7 mouse cellular contexts compared by ENCODE assay signal in the genomic region with DNA sequence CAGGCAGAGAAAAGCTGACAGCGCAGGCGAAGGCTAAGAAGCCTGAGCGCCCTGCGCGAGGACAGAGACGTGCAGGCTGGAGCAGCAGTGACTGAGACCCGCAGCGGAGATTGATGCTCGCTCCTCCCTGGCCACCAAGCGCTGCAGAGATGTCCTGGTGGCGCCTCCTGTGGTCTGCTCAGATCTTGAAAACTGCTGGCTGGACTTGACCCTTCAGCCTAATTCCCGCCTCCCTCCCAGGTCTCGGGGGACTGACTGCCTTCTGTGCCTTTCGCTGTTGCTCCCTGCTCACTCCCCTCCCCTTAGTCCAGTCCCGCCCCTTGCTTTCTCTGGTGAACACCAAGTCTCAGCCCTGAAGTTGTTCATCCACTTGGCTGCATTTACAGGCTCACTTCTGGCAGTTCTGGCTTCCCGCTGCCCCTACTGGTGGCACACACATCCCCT. TPM values are rescaled to one million over a fixed set of nuclear protein-coding genes. Genes with fewer than 3 reads are reported as not detected.
DNase-seq lines count a peak whose midpoint lies in the region; ATAC-seq and TF ChIP-seq lines count a peak whose summit lies in the region.

Gene Sphkap (minus strand): TSS at position 180 of the 444 bp plus-strand sequence.

- H3K4me1 ChIP-seq in embryonic facial prominence, embryonic 11.5 days (ENCODE audit: control insufficient read depth, insufficient read depth, low read length), result no peaks in the 10 kb centered on the region
- no peaks in the 10 kb centered on the region for H3K4me1 ChIP-seq in kidney, embryonic 14.5 days (ENCODE audit: control insufficient read depth, insufficient read depth, low read length)
- H3K4me1 ChIP-seq in limb, embryonic 14.5 days (ENCODE audit: control insufficient read depth, insufficient read depth, low read length), result no peaks in the 10 kb centered on the region
- H3K4me1 ChIP-seq in neural tube, embryonic 13.5 days (replicated peaks), result peaks cover 13% of the 10 kb centered on the region

- no peaks in the 10 kb centered on the region for H3K36me3 ChIP-seq in embryonic facial prominence, embryonic 11.5 days (replicated peaks; ENCODE audit: control insufficient read depth, insufficient read depth, low read depth, low read length)
- H3K36me3 ChIP-seq in kidney, embryonic 14.5 days (ENCODE audit: control insufficient read depth, insufficient read depth, low read length), result no peaks in the 10 kb centered on the region
- H3K36me3 ChIP-seq in limb, embryonic 14.5 days (ENCODE audit: control insufficient read depth, insufficient read depth, low read length), result no peaks in the 10 kb centered on the region
- no peaks in the 10 kb centered on the region for H3K36me3 ChIP-seq in neural tube, embryonic 13.5 days

- WGBS in embryonic facial prominence, embryonic 11.5 days, result 0% methylated on average over 16 of the region's 16 CpGs
- 0% methylated on average over 14 of the region's 16 CpGs for WGBS in kidney, embryonic 14.5 days
- under 1% methylated on average over 16 of the region's 16 CpGs for WGBS in limb, embryonic 14.5 days
- under 1% methylated on average over 16 of the region's 16 CpGs for WGBS in neural tube, embryonic 13.5 days

- H3K27me3 ChIP-seq in embryonic facial prominence, embryonic 11.5 days (ENCODE audit: control insufficient read depth, insufficient read depth, low read length), result no peaks in the 10 kb centered on the region; the same call in 1 of the 2 replicates
- H3K27me3 ChIP-seq in kidney, embryonic 14.5 days (ENCODE audit: control insufficient read depth, insufficient read depth, low read length), result peaks cover 10% of the 10 kb centered on the region
- 0 out of 2 replicates have a peak, but pooled peaks cover 10% of the 10 kb centered on the region for H3K27me3 ChIP-seq in limb, embryonic 14.5 days (ENCODE audit: control insufficient read depth, insufficient read depth, low read length)
- peaks cover 12% of the 10 kb centered on the region for H3K27me3 ChIP-seq in neural tube, embryonic 13.5 days

- DNase-seq in brain, adult 2 months (ENCODE audit: low read depth, low spot score), result peak; percentile 95
- peak; percentile 65 for DNase-seq in embryonic facial prominence, embryonic 11.5 days (ENCODE audit: low spot score)
- peak; percentile 48 to 61 for DNase-seq in heart, adult 18-20 months
- peak; percentile 23 for DNase-seq in limb, embryonic 14.5 days (ENCODE audit: low spot score)

- no peaks in the 10 kb centered on the region for H3K9me3 ChIP-seq in embryonic facial prominence, embryonic 11.5 days (replicated peaks; ENCODE audit: control insufficient read depth, low read length)
- no peaks in the 10 kb centered on the region for H3K9me3 ChIP-seq in kidney, embryonic 14.5 days (ENCODE audit: control insufficient read depth, low read length)
- no peaks in the 10 kb centered on the region for H3K9me3 ChIP-seq in limb, embryonic 14.5 days (ENCODE audit: control insufficient read depth, low read length)
- H3K9me3 ChIP-seq in neural tube, embryonic 13.5 days, result no peaks in the 10 kb centered on the region

- peak within 1 kb of the TSS; percentile 41 for H3K9ac ChIP-seq in embryonic facial prominence, embryonic 11.5 days (replicated peaks; ENCODE audit: low read length)
- 0 out of 2 replicates have a peak within 1 kb of the TSS, but pooled peaks have one; percentile 23 for H3K9ac ChIP-seq in kidney, embryonic 14.5 days (ENCODE audit: low read depth, low read length)
- peak within 1 kb of the TSS; percentile 43 for H3K9ac ChIP-seq in limb, embryonic 14.5 days (ENCODE audit: low read depth, low read length, severe bottlenecking)
- peak within 1 kb of the TSS; percentile 66 for H3K9ac ChIP-seq in neural tube, embryonic 13.5 days

- H3K27ac ChIP-seq in embryonic facial prominence, embryonic 11.5 days (replicated peaks; ENCODE audit: low read depth, low read length), result no peak within 1 kb of the TSS
- no peak within 1 kb of the TSS for H3K27ac ChIP-seq in kidney, embryonic 14.5 days (ENCODE audit: low read depth, low read length)
- no peak within 1 kb of the TSS for H3K27ac ChIP-seq in limb, embryonic 14.5 days (replicated peaks; ENCODE audit: low read depth, low read length)
- no peak within 1 kb of the TSS for H3K27ac ChIP-seq in neural tube, embryonic 13.5 days (replicated peaks)

- ATAC-seq in embryonic facial prominence, embryonic 11.5 days (replicated peaks; ENCODE audit: insufficient number of reproducible peaks, low FRiP score, low TSS enrichment, low read depth), result peak; percentile 84
- peak; percentile 96 for ATAC-seq in kidney, embryonic 14.5 days (ENCODE audit: low FRiP score, low TSS enrichment)
- ATAC-seq in limb, embryonic 14.5 days (ENCODE audit: low FRiP score, low read depth), result peak; percentile 60; the same call in 1 of the 2 replicates
- peak; percentile 86 for ATAC-seq in neural tube, embryonic 13.5 days (ENCODE audit: low read depth)
- ATAC-seq in megakaryocyte-erythroid progenitor cell, adult 5-6 weeks (replicated peaks; ENCODE audit: low FRiP score, low TSS enrichment, poor library complexity, severe bottlenecking), result no peak

- TF ChIP-seq POLR2A in limb, embryonic 14.5 days (IDR thresholded peaks at IDR 0.05; ENCODE audit: borderline replicate concordance, extremely low read depth, insufficient read depth, insufficient read length), result no peak

- H3K4me2 ChIP-seq in embryonic facial prominence, embryonic 11.5 days (ENCODE audit: low read depth, low read length), result peak within 1 kb of the TSS; percentile 77
- H3K4me2 ChIP-seq in kidney, embryonic 14.5 days (replicated peaks; ENCODE audit: low read depth, low read length), result peak within 1 kb of the TSS; percentile 72
- H3K4me2 ChIP-seq in limb, embryonic 14.5 days (replicated peaks; ENCODE audit: low read depth, low read length, severe bottlenecking), result peak within 1 kb of the TSS; percentile 68
- peak within 1 kb of the TSS; percentile 87 for H3K4me2 ChIP-seq in neural tube, embryonic 13.5 days

- peak within 1 kb of the TSS; percentile 42 for H3K4me3 ChIP-seq in embryonic facial prominence, embryonic 11.5 days (ENCODE audit: low read depth, low read length)
- H3K4me3 ChIP-seq in kidney, embryonic 14.5 days (ENCODE audit: low read length), result peak within 1 kb of the TSS; percentile 40
- peak within 1 kb of the TSS; percentile 39 for H3K4me3 ChIP-seq in limb, embryonic 14.5 days (replicated peaks; ENCODE audit: low read length)
- H3K4me3 ChIP-seq in neural tube, embryonic 13.5 days, result peak within 1 kb of the TSS; percentile 49

RNA-seq across cellular contexts. Expression of gene Sphkap, which starts in this region (rescaled TPM):
- 0.64 and 1.6 TPM in 2 replicates for polyA plus RNA-seq in embryonic facial prominence, embryonic 11.5 days (2014; fragmentation: Nextera tagmentation; extraction: Ambion mirVana)
- 1 to 10 TPM in 1 of 2 experiments, under 1 TPM in 1; 0.47 to 1.0 TPM for total RNA-seq in heart, adult 18-20 months (2021)
- 0.03 and 0.11 TPM in 2 replicates for polyA plus RNA-seq in kidney, embryonic 14.5 days (2014; fragmentation: Nextera tagmentation; extraction: Ambion mirVana)
- polyA plus RNA-seq in limb, embryonic 14.5 days (2012; rRNA removed), result 1.6 and 1.7 TPM in 2 replicates
- polyA plus RNA-seq in limb, embryonic 14.5 days (2014; fragmentation: Nextera tagmentation; extraction: Ambion mirVana), result 2.0 and 3.8 TPM in 2 replicates
- polyA plus RNA-seq in neural tube, embryonic 13.5 days (2015; fragmentation: Nextera tagmentation; extraction: Ambion mirVana), result 2.9 and 4.6 TPM in 2 replicates
- not detected in 2 replicates for total RNA-seq in megakaryocyte-erythroid progenitor cell, adult 5-6 weeks (2014; fragmentation: Nextera tagmentation)
- not detected in 2 replicates for total RNA-seq in megakaryocyte-erythroid progenitor cell, adult 5-6 weeks (2017)

Comparison
In these comparisons a context has a peak if more than half of its experiments do, and no peak if none do; other contexts are left out.
1. Peak in ATAC-seq, H3K4me3 ChIP-seq, H3K9ac ChIP-seq and H3K4me2 ChIP-seq in kidney, embryonic 14.5 days; RNA of the gene not detected or under 1 TPM.
2. DNase-seq: peak in every context shown above with its lines; median percentile 95 in brain, adult 2 months; 65 in embryonic facial prominence, embryonic 11.5 days; 54 in heart, adult 18-20 months; 23 in limb, embryonic 14.5 days.